Mouse (Mus musculus): ENCODE measurements around the gene Ciz1.
A peak's percentile ranks its signal among the peaks of the same experiment; 100 is the strongest.

Ciz1 gene

DNA sequence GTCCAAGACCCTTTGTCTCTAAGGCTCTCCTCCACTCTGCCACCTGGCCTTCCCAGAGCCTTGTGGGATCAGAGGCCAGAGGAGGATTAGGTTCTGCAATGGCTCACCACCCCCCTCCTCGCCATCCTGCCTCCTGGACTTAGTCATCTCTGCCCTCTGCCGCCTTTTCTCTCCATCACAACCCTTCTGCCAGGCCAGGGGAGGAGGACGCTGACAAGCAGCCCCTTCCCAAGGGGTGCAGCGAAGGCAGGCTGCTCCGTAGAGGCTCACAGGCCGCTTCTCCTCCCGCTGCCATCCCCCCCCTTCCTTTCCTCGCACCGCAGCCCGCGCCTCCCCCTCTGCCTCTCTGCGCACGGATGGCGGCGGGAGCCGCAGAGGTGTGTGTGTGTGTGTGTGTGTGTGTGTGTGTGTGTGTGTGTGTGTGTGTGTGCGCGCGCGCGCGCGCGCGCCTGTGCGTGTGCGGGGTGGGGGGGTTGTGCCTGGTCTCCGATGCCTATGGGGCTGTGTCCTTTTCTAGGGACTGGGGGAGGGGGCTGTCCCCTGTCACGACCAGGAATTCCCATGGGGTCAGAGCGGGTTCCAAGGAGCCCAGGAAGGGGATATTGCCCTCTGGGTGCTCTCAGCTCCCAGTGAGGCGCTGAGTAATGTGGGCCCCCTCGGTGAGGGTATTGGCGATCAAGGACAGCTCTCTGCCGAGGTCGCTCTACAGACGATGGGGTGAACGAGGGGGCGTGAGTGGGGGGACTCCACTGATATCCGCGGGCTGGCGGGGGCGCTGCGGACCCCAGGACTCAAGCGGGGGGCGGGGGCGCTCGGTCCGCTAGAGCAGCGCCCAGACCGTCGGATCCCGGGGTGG, at the start of gene Ciz1:
Gene Ciz1, plus strand, starts transcription at position 177 of the 856 bp plus-strand sequence.
- DNase-seq (ENCODE audit: low spot score): peak; percentile 56

DNA sequence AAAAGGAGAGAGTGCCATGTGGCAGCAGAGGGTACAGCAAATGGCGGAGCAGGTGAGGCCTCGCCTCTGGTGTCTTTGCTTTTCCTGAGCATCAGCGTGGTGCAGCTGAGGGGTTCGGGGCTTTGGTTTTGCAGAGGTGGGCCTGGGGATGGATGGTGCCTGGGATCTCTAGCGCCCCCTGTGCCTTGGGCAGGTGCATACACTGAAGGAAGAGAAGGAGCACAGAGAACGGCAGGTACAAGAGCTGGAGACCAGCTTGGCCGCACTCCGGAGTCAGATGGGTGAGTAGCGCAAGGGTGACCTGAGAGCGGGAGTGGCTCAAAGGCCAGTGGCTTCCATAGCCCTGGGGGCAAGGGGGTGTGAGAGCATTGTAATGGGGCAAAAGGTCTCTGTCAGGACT, 49.2 kb upstream of the Ciz1 start:
- no peak for DNase-seq (ENCODE audit: low spot score)

DNA sequence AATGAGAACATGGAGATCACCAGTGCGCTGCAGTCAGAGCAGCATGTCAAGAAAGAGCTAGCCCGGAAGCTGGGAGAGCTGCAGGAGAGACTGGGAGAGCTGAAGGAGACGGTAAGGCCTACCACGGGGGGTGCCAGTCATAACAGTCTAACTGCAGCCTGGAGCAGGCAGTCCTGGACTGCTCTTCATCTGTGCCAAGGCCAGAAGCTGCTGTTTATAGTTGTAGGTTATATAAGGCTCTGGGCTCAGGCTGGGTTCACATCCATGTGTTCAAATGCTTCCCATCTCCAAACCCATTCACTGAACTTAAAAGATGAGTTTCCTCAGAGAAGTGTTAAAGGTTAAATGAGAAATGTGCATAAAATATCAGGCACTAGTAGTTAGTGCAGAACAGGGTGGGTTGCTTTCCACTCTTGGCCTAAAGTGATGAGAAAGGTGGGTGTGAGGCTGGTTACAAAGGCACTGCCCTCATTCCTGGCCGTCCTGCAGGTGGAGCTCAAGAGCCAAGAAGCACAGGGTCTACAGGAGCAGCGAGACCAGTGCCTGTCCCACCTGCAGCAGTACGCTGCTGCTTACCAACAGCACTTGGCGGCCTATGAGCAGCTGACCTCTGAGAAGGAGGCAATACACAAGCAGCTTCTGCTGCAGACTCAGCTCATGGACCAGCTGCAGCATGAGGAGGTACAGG, 47.8 kb upstream of the Ciz1 start:
- DNase-seq (ENCODE audit: low spot score): peak; percentile 79

- DNase-seq (ENCODE audit: low spot score): no peak
Measured at GRCm38 (mm10) chr2:32305668-32306067, 46.5 kb upstream of the Ciz1 start.

GRCm38 (mm10) chr2:32306176-32306575, 46.0 kb upstream of the Ciz1 start:
- no peak for DNase-seq (ENCODE audit: low spot score)

DNA sequence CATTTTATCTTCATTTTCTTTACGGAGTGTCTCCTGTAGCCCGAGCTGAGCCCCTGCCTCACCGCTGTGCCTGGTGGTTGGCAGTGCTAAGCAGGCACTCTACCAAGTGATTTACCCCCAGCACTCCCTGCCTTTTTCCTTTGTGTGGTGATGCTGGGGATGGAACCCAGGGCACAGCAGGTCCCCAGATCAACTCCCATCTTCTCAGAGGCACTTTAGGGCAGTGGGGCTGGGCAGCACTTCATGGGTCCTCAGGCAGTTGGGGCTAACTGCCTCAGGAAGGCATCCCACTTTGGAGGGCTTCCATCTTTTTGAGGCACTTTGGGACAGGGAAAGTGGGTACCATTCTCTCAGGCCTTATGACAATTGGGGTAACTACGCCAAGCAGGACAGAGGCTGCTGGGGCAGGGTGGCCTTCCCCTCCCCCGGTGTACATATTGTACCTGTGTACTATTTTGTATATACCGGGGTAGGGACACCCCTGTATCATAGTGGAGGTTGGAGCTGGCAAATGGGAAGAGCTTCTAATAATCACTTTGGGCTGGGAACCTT, 44.8 kb upstream of the Ciz1 start:
- no peak for DNase-seq (ENCODE audit: low spot score)

DNA sequence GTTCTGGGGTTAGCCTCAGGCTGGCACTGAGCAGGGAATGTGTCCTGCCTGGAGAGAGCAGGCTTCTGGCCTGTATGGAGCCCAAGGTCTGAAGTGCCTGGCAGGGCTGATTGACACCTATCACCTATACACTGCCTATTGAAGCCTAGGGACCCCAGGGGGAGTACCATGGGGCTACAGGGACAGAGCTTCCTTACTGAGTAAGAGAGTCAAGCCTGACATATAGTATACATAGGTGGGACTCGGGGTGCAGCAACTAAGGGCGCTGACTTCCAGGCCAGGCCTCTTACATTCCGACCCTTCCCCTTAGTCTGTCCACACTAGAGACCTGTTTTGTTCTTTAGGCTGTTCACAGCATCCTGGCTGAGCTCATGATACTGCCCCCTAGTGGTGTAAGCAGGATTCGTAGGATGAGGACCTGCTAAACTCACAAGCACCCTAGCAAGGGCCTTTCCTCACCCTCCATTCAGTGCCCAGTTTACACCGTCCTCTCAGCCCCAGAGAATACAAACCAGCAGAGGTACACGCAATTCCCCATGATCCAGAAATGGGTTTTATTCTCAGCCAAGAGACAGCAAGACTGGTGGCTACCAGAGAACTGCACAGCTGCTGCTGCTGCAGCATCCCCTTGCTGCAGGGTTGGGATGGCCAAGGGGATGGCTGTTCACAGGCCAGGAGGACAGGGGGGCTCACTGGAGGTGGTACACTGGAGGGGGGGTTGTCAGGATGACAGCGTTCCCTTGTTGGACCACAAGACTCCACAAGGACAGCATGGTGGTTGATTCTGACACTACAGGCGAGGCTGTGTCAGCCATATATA, 44.0 kb upstream of the Ciz1 start:
- DNase-seq (ENCODE audit: low spot score): peak; percentile 84

GRCm38 (mm10) chr2:32308870-32309568, 43.1 kb upstream of the Ciz1 start:
- no peak for DNase-seq (ENCODE audit: low spot score)

DNA sequence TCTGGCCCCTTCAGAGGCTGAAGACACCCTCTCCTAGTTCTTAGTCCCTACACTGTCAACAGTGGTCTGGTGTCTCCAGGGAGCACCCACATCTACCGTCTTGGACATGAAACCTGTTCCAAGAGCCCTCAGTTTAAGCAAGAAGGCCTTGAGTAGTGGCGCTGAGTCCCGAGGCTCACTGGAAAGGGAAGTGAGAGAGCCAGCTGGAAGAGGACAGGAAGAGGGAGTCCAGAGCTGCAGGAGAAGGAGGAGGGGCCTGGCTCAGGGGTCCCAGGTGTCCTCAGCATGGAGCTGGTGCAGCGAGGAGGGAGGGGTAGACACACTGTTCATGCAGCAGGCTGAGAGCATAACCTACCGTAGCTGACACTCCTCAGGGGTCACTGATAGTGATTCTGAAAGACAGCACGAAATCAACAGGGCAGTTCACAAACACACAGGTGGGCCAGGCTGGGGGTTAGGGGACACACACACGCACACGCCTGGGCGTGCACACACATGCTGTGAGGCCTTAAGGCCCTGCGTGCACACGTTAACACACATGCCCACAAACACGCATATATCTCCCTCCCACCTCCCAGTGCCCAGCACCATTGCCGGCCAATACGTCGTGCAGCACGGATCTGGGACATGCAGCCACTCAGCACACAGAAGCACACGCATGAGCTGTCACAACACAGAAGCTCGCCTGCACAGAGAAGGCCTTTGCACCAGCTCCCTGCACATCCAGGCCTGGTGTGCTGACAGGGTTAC, 41.9 kb upstream of the Ciz1 start:
- DNase-seq (ENCODE audit: low spot score): no peak

DNA sequence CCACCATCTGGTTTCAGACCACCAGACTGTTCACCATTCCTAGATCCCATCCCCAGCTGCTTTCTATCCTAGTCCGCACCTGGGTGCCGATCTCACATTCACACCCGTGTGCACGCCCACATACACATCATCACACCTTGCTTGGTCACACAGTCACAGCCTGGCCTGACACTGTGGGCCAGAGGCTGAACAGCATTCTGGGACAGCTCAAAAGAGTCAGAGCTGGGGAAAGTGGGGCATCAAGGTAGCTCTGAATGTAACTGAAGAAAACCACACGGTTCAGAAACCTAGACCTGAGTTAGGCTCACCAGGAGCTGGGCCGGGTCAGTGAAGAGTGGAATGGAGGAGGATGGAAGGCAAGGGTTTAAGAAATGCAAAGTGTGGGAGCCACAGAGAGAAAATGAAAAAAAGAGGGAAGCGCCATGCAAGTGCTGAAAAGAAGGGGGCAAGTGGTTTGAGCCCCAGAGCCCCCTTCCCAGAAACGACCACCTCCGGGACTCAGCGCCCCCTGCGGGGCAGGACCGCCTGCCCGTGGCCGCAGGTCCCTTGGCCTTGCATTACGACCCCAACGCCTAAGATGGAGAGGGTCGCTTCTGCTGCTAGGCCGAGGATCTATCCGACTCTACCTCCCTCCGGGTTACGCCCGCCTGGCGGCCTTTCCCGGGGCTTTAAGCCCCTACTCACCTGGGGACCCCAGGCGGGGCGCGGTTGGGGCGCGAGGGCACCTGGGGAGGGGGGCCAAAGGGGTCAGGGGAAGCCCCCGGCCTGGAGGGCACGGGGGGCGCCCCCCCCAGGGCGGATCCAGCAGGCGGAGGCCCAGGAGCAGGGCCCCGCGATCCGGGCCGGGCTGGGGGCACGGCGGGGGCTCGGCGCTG, 40.4 kb upstream of the Ciz1 start:
- DNase-seq (ENCODE audit: low spot score): no peak

DNA sequence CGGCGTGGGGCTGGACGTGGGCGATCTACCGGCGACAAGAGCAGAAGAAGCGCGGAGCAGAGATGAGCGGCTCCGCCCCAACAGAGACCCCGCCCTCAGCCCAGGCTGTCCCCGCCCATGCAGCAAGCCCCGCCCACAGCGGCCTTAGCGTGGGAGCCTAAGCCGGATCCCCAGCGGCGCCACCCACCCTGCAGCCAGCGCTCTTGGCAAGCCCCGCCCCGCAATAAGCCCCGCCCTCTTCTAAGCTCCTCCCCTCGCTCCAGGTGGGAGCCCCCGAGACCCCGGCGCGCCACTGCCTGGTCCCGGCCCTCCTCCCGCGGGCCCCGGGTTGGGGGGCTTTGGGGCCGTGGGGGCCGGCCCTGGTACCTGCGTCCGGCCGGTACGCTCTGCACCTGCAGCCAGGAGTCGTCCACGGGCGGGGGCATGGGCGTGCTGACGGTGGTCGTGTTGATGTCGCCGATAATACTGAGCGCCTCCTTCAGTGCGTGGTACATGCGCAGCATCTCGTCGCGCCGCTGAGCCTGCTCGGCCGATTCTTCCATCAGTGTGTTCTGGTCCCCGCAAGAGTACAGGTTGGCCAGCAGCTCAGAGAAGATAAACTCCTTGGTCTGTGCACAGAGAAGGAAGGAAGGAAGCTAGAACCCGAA, 39.7 kb upstream of the Ciz1 start:
- DNase-seq (ENCODE audit: low spot score): peak; percentile 95

DNA sequence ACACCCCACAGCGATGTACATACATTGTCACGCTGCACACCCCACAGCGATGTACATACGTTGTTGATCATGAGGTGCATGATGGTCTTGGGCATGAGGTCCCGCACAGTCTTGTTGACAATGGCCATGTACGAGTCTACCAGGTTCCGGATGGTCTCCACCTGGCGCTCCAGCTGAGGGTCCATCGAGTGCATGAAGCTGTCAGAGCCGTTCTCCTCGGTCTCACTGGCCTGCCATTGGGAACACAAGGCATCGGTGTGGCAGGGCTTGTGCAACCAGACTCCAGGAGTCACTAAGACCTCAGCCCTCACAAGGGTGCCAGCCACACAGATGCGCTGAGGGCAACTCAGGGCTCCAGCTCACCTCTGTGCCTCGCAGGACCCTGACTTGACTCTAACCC, 37.3 kb upstream of the Ciz1 start:
- no peak for DNase-seq (ENCODE audit: low spot score)

GRCm38 (mm10) chr2:32315751-32316150, 36.4 kb upstream of the Ciz1 start:
- DNase-seq (ENCODE audit: low spot score): peak; percentile 66

GRCm38 (mm10) chr2:32316887-32317656, 35.1 kb upstream of the Ciz1 start:
- DNase-seq (ENCODE audit: low spot score): peak; percentile 76

GRCm38 (mm10) chr2:32317791-32318417, 34.2 kb upstream of the Ciz1 start:
- peak; percentile 93 for DNase-seq (ENCODE audit: low spot score)

GRCm38 (mm10) chr2:32318709-32319585, 33.2 kb upstream of the Ciz1 start:
- DNase-seq (ENCODE audit: low spot score): peak; percentile 41
